Mouse (Mus musculus) MEL-GATA-1-ER (cell line): ENCODE measurements at regions not wholly inside any gene's neighbourhood (a gene's known extent, or its start where the extent isn't known, plus 50 kb on each side); places are given as distances from the start of the nearest gene placed in this dataset.

ENCODE experiments used
- DNase-seq: peaks from one replicate; pipeline ENCODE4 v3.0.0-alpha.2; 2012; ENCODE audit warnings: low read depth; ENCODE audit errors: extremely low read depth

DNA sequence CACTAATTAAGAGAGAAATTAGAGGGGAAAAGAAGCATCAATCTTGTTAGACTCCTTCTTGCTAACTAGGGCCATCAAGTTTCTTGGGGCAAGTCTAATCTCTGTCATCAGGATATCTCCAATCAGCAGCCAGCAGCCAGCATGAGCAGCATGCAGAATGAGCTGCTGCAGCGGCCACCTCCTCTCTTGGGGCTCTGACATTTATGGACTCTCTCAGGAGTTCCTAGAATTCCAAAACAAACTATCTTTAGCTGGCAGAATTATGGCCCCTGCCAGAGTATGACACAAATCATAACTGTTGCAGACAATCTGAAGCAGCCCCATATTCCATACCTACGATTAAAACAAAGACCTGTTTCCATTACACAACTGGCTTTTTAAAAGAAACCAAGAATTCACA is 56.0 kb upstream of the Tfap2a start:
- no peak for DNase-seq

DNA sequence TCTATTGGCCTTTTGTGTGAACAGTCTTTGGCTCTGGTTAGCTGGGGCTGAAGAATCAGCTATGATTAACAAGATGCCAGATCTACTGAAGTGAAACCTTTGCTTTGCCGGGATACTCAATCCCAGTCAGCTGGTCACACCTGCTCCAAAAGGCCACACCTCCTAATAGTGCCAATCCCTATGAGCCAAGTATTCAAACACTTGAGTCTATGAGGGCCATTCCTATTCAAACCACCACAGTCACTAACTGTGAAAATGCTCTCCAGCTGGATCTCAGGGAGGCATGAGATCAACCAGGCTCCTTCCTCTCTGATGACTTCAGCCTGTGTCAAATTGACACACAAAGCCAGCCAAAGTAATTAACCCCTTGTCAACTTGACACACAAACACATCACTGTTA is 54.8 kb upstream of the Tfap2a start:
- DNase-seq, result no peak

DNA sequence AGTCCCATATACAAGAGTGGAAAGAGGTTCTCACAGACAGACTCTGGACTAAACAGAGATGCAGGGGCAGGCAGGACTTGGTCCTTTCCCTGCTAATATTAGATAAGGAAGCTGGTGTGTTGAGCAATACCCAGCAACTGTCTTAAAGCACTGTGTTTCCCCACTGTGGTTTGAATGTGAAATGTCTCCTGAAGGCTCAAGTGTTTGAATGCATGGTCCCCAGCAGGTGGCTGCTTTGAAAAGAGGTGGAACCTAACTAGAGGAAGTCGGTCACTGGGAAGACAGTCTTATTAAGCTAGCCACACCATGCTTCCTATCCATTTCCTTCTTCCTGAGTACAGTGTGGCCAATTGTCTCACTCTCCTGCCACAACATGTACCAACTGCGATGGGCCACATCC is 50.0 kb upstream of the Tfap2a start:
- peak; percentile 38 for DNase-seq
